Mouse (Mus musculus) olfactory bulb, adult 2 months (tissue): ENCODE results near the gene Tcta. TPM values are rescaled to one million over a fixed set of nuclear protein-coding genes. Genes with fewer than 3 reads are reported as not detected.
"Not testable (repeated sequence)": the region's sequence is repeated elsewhere in the genome, so short reads cannot be mapped to it uniquely, and the experiment has no call there.

Source experiments
- H3K27ac ChIP-seq: fragments of 200-500 bp; 2 replicates; pipeline ENCODE4 v1.5.1; 2012; ENCODE audit warnings: low read depth, low read length; ENCODE audit not compliant: insufficient read depth
- H3K4me1 ChIP-seq: fragments of 200-500 bp; 2 replicates; pipeline ENCODE4 v1.6.1; 2012; ENCODE audit warnings: low read length; ENCODE audit not compliant: control insufficient read depth, insufficient read depth
- H3K4me3 ChIP-seq: fragments of 200-500 bp; 2 replicates; pipeline ENCODE4 v1.5.1; 2012; ENCODE audit warnings: mild to moderate bottlenecking, low read depth, low read length, moderate library complexity; ENCODE audit not compliant: insufficient read depth
- CTCF ChIP-seq: fragments of 200-500 bp; IDR thresholded peaks from 2 replicates; pipeline ENCODE4 v1.5.1; 2012; ENCODE audit warnings: low read depth, mild to moderate bottlenecking, low read length, moderate library complexity; ENCODE audit not compliant: insufficient read depth
- POLR2A ChIP-seq: fragments of 200-500 bp; IDR thresholded peaks from 2 replicates; pipeline ENCODE4 v1.6.1; 2012; ENCODE audit warnings: mild to moderate bottlenecking, low read depth, low read length, moderate library complexity; ENCODE audit not compliant: insufficient read depth
- WGBS: fragments of 180-500 bp; shearing (Covaris S2); methylation state at CpG from one replicate; pipeline ENCODE4 v1.1.7; 2018; 5-methylcytosine and 5-hydroxymethylcytosine counted together
- polyA plus RNA-seq: library from polyadenylated mRNA; stranded (reverse); fragments of >200 nt; gene quantifications from 2 replicates; pipeline ENCODE4 v1.2.4, GENCODE M21; 2012; ENCODE audit warnings: low replicate concordance; ENCODE audit not compliant: missing spikeins, insufficient read depth, insufficient read length

Tcta gene
- polyA plus RNA-seq, 1 experiment, result not detected

DNA sequence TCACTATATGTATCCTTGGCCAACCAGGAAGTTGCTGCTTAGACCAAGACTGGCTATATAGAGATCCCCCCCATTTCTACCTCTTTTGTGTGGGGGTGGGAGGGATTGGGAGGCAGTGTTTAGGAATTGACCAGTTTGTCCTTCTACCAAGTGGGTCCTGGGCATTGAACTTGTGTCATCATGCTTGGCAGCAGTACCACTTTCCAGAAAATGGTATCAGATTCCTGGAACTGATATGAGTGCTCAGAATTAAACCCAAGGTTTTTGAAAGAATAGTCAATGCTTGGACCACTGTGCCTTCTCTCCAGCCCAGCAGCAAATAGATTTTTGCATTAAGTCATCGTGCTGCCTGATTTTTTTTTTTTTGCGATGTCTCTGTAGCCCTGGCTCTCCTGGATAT, 19.9 kb upstream of the Tcta start:
- H3K27ac ChIP-seq, result no peak overlapping the region
- no peaks in the 10 kb centered on the region for H3K4me1 ChIP-seq
- H3K4me3 ChIP-seq, result no peak overlapping the region
- no peak for TF ChIP-seq POLR2A
- TF ChIP-seq CTCF, result no peak
- WGBS, result 92% methylated on average over 2 of the region's 2 CpGs

- no peak for TF ChIP-seq POLR2A
- TF ChIP-seq CTCF, result no peak
- Histone ChIP-seq H3K4me1 (no peaks in the 10 kb centered on the region), H3K4me3 (no peak overlapping the region), H3K27ac (no peak overlapping the region)
- WGBS, result 87% methylated on average over 1 of the region's 1 CpGs
These were observed 18.8 kb upstream of the Tcta start for GRCm38 (mm10) chr9:108324784-108325183.

DNA sequence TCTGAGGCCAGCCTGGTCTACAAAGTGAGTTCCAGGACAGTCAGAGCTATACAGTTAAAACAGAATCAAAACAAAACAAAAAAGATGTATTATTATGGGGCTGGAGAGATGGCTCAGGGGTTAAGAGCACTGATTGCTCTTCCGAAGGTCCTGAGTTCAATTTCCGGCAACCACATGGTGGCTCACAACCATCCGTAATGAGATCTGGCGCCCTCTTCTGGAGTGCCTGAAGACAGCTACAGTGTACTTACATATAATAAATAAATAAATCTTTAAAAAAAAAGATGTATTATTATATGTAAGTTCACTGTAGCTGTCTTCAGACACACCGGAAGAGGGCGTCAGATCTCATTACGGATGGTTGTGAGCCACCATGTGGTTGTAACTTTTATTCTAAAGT, 16.1 kb upstream of the Tcta start:
- H3K4me1 ChIP-seq, H3K27ac ChIP-seq, H3K4me3 ChIP-seq: not testable (repeated sequence)
- 92% methylated on average over 7 of the region's 7 CpGs for WGBS

GRCm38 (mm10) chr9:108318462-108318861, 12.5 kb upstream of the Tcta start:
- TF ChIP-seq POLR2A (no peak), CTCF (no peak)
- WGBS, result 18% methylated on average over 2 of the region's 2 CpGs
- Histone ChIP-seq H3K27ac (no peak overlapping the region), H3K4me3 (no peak overlapping the region), H3K4me1 (no peaks in the 10 kb centered on the region)

DNA sequence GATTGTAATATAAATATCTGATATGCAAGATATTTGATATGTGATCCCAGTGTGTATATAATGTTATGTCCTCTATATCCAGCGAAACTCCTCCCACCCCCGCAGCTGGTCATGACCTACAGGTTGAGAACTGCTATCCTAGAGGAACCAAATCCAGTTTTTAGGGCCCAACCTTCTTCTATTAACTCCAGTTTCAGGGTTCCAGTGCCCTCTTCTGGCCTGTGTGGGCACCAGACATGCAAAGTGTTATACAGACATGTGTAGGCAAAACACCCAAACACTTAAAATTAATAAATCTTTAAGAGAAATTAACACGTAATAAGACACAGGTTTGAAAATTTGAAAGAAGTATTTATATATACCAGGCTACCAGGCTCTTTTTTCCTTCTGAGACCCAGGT, 11.6 kb upstream of the Tcta start:
- TF ChIP-seq POLR2A, result no peak
- no peak for TF ChIP-seq CTCF
- Histone ChIP-seq H3K27ac (no peak overlapping the region), H3K4me1 (no peaks in the 10 kb centered on the region), H3K4me3 (no peak overlapping the region)
- WGBS, result 92% methylated on average over 3 of the region's 3 CpGs

DNA sequence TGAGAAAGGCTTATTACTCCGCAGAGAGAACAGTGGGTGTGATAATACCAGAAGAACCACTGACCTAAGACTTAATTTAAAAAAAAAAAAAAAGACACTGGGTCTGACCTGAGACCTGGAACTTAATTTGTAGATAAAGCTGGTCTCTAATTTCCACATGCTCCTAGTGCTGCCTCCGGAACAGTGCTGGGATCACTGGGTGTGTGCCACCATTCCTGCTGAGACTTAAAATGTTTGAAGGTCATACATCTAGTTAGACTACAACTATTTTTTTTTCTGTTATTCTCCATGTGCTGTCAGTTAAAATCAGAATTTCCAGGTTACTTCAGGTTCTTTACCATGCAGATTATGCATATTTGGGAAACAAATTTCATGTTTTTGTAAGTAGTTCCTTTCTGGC, 2.2 kb upstream of the Tcta start:
- H3K27ac ChIP-seq, result no peak overlapping the region
- H3K4me3 ChIP-seq, result no peak overlapping the region
- WGBS, result 18% methylated on average over 2 of the region's 2 CpGs
- TF ChIP-seq CTCF, result no peak
- TF ChIP-seq POLR2A, result no peak
- peaks cover 2% of the 10 kb centered on the region; the same call in 1 of the 2 replicates for H3K4me1 ChIP-seq

DNA sequence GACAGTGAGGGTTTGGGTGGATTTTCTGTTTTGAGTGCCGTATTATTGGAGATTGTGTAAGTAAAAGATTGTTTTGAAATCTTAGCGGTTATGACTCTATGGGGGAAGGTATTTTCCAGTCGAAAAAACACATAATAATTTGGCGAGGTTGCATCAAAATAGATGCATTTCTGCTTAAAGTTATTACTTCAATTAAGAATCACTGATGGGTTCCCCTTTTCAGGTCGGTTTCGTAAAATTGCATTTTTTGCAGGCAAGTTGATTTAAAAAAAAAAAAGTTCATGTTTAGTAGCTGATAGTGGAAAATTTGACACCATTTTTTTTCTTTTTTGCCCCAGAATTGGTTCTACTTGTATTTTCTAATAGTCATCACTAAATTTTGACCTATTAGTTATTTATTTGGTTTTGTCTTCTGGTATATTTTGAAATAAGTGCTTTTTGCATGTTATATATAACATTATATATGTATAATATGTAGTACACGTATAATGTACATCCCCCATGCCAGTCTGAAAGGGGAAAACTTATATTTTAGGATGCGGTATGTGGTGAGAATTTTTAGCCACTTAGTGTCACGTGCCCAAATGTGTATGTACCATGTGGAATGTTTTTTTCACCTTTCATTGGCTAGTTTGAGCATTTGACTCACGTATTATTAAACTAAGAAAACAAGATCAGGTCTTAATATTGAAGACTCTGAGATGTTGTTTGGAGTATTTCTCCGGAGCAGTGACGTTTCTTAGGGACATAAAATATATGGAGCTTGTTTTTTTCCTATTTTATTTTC, 1.3 kb upstream of the Tcta start:
- Histone ChIP-seq H3K27ac (0 out of 2 replicates have a peak overlapping the region, but pooled peaks have one; percentile 46), H3K4me1 (peaks cover 2% of the 10 kb centered on the region; the same call in 1 of the 2 replicates), H3K4me3 (peak overlapping the region; percentile 97)
- 3% methylated on average over 12 of the region's 12 CpGs for whole genome bisulfite sequencing
- TF ChIP-seq POLR2A, result no peak
- TF ChIP-seq CTCF, result no peak

GRCm38 (mm10) chr9:108306571-108306980, 616 bp upstream of the Tcta start:
- Histone ChIP-seq H3K27ac (peak overlapping the region; percentile 97), H3K4me3 (peak overlapping the region; percentile 97), H3K4me1 (peaks cover 2% of the 10 kb centered on the region; the same call in 1 of the 2 replicates)
- TF ChIP-seq POLR2A (no peak), CTCF (no peak)
- whole genome bisulfite sequencing, result 1% methylated on average over 51 of the region's 51 CpGs

- no peak for TF ChIP-seq CTCF
- TF ChIP-seq POLR2A, result no peak
- H3K4me1 ChIP-seq, result peaks cover 2% of the 10 kb centered on the region; the same call in 1 of the 2 replicates
- H3K4me3 ChIP-seq, result peak overlapping the region; percentile 59
- peak overlapping the region; percentile 34; the same call in 1 of the 2 replicates for H3K27ac ChIP-seq
- WGBS, result 0% methylated on average over 1 of the region's 1 CpGs
These were observed 790 bp downstream of the Tcta start for GRCm38 (mm10) chr9:108305170-108305569.
